Mouse (Mus musculus) T-cell, adult 2 months (primary cell): ENCODE data around the gene Ubr2.

ENCODE experiments used
- DNase-seq: peaks from one replicate; pipeline ENCODE4 v3.0.0; 2022; ENCODE audit warnings: low spot score

The Ubr2 gene

DNA sequence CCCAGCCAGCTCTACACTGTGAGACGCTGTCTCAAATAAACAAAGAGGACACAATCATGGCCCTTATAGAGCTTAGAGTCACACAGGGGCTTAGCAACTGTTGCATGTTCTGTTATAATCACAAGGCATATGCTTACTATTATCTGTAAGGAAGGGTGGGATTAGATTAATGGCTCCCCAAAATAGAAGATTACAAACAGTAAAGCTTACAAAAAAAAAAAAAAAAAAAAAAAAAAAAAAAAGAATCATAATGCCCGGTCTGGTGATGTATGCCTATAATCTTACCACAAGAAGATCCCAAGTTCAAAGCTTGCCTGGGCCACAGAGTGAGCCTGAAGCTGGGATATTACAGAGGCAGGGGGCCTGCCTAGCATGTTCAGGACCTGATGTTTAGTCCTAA lies 130.0 kb downstream of the Ubr2 start:
- DNase-seq: no peak

- no peak for DNase-seq
Observed at GRCm38 (mm10) chr17:46879841-46880311, 130.5 kb downstream of the Ubr2 start.
